Mouse (Mus musculus): ENCODE results near the gene Srp68. TPM values are rescaled to one million over a fixed set of nuclear protein-coding genes. Genes with fewer than 3 reads are reported as not detected.
"Not testable (repeated sequence)": the region's sequence is repeated elsewhere in the genome, so short reads cannot be mapped to it uniquely, and the experiment has no call there.

The Srp68 gene
- total RNA-seq, 2 experiments from 2014 or later: 52.0 to 55.7 TPM

GRCm38 (mm10) chr11:116283982-116284381, 10.0 kb upstream of the Srp68 start:
- DNase-seq (ENCODE audit: low spot score in 2 of 2): no peak

DNA sequence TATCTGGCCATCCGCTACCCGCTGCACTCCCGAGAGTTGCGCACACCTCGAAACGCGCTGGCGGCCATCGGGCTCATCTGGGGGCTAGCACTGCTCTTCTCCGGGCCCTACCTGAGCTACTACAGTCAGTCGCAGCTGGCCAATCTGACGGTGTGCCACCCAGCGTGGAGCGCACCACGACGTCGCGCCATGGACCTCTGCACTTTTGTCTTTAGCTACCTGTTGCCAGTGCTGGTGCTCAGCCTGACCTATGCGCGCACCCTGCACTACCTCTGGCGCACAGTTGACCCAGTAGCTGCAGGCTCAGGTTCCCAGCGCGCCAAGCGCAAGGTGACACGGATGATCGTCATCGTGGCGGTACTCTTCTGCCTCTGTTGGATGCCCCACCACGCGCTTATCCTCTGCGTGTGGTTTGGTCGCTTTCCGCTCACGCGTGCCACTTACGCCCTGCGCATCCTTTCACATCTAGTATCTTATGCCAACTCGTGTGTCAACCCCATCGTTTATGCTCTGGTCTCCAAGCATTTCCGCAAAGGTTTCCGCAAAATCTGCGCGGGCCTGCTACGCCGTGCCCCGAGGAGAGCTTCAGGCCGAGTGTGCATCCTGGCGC, 9.0 kb upstream of the Srp68 start:
- DNase-seq (ENCODE audit: low spot score in 2 of 2): no peak

GRCm38 (mm10) chr11:116282089-116282488, 8.1 kb upstream of the Srp68 start:
- no peak for DNase-seq (ENCODE audit: low spot score in 2 of 2)

DNA sequence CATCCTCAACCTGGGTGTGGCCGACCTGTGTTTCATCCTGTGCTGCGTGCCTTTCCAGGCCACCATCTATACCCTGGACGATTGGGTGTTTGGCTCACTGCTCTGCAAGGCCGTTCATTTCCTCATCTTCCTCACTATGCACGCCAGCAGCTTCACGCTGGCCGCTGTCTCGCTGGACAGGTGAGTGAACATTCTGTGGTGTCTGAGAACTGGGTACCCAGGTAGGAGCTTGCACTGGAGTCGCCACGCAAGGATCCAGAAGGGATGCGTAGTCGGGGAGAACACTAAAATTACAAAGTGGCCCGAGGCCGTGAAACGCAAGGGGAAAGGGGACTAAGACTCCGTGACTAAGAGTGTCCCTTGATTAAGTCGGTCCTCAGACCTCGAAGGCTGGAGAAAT, 7.7 kb upstream of the Srp68 start:
- DNase-seq (ENCODE audit: low spot score in 2 of 2): no peak

GRCm38 (mm10) chr11:116280751-116281663, 7.0 kb upstream of the Srp68 start, which contains the start of gene Galr2:
Galr2 (plus strand) TSS chr11:116280939.
- no peak for DNase-seq (ENCODE audit: low spot score in 2 of 2)

DNA sequence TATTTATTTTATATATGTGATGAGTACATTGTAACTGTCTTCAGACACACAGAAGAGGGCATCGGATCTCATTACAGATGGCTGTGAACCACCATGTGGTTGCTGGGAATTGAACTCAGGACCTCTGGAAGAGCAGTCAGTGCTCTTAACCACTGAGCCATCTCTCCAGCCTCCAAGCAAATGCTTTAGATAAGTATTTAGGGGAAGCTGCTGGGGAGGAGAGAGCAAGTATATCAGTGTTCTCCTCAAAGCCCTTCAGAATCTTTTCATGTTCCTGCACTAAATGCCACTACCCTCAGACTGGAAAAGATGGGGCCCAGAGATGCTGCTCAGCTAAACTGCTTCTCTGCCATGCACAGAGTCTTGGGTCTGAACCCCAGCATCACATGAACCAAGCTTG, 3.2 kb upstream of the Srp68 start:
- DNase-seq (ENCODE audit: low spot score in 2 of 2): not testable (repeated sequence)

GRCm38 (mm10) chr11:116273469-116274044, 460 bp downstream of the Srp68 start:
- no peak for DNase-seq (ENCODE audit: low spot score in 2 of 2)

GRCm38 (mm10) chr11:116272589-116273468, 1.2 kb downstream of the Srp68 start:
- no peak for DNase-seq (ENCODE audit: low spot score in 2 of 2)

DNA sequence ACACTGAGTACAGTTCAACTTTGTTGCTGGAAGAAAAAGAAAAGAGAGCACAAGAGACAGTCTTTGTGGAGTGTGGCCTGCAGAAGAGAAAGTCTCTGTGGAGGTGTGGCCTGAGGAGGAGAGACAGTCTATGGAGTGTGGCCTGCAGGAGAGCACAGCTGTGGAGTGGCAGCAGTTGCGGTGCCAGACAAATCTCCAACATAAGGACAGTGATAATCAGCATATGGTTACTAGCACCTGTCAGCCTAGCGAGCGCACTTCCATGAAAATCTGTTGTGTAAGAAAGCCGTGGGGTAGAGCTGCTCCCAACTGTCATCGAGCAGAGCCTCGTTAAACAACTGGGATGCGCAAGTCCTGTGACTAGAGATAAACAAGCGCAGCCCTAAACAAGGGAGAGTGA, 4.5 kb downstream of the Srp68 start:
- no peak for DNase-seq (ENCODE audit: low spot score in 2 of 2)

- no peak for DNase-seq (ENCODE audit: low spot score in 2 of 2)
Observed at GRCm38 (mm10) chr11:116268313-116268712, 5.7 kb downstream of the Srp68 start.

DNA sequence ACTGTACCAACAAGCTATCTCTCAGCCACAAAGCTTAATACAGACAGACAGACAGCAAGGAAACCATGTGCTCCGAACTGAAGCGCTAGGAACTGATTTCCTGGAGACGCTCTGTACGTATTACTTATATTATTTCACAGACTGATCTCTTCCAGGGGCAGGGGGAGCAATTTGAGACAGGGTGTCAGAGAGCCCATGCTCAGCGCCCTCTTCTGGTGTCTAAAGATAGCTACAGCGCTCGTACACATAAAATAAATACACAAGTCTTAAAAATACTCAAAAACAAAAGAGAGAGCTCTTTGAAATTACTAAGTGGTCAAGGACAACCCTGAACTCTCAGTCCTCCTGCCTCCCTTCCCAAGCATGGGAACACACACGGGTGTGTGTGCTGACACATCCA, 6.4 kb downstream of the Srp68 start:
- DNase-seq (ENCODE audit: low spot score in 2 of 2): no peak

DNA sequence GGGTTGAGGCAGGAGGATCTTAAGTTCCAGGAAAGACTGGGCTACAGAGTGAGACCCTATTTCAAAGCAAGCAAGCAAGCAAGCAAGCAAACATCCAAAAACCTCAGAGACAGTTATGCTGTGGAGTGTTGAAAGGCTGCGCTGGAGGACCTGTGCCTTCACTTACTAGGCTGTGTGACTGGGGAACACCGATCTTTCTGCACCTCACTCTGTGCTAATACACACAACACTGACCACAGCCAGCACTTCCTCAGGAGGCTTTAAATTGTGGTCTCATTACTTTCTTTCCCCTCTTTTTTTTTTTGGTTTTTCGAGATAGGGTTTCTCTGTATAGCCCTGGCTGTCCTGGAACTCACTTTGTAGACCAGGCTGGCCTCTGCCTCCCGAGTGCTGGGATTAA, 8.2 kb downstream of the Srp68 start:
- DNase-seq (ENCODE audit: low spot score in 2 of 2): no peak

GRCm38 (mm10) chr11:116265352-116265751, 8.7 kb downstream of the Srp68 start:
- no peak for DNase-seq (ENCODE audit: low spot score in 2 of 2)

- no peak for DNase-seq (ENCODE audit: low spot score in 2 of 2)
Observed at GRCm38 (mm10) chr11:116260259-116260658, 13.8 kb downstream of the Srp68 start.

DNA sequence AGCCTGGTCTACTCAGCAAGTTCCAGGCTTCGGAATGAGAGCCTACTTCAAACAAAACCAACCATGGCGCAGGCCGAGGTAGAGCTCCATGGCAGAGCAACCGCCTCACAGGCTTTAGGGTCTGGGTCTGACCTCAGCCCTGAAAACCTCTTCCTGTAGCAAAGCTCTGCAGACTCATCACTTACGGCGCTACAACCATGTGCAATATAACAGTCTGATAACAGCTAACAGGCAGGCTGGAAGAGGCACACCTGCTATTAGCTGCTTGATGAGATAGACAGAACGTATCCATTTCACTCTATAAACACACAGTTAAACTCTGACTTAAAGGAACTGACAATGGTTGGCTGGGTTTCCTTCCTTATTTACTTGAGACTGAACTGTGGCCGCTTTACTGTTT, 14.6 kb downstream of the Srp68 start:
- no peak for DNase-seq (ENCODE audit: low spot score in 2 of 2)

DNA sequence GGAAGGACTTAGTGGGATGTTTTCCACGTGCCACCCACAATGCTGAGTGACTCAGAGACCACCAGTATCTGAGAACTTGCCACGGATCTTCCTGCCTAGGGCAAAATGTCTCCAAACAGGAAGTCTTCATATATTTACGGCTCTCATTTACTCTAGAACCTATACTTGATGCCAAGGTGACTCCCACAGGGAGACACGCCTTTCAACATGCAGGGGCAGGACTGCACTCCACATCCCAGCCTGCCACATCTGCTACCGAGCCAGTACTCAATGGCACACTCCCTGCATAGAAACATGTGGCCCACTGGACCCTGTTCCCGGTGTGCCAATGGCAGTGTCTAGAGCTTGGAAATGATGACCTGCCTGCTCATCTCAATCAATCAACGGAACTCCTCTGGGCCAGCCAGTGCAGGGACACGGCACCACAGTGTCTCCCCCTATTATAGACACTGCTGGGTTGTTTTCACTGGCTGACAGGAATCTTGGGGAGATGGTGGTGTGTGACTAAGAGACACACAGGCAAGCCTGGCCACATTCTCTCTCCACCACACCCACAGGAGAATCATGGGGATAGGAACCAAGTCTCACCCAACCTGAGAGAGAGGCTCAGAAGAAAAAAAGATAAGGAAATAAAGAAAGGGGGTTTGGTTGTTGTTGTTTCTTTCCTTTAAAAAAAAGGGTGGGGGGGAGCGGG, 17.9 kb downstream of the Srp68 start:
- no peak for DNase-seq (ENCODE audit: low spot score in 2 of 2)

- DNase-seq (ENCODE audit: low spot score in 2 of 2): no peak
Observed at GRCm38 (mm10) chr11:116255090-116255981, 18.7 kb downstream of the Srp68 start.

DNA sequence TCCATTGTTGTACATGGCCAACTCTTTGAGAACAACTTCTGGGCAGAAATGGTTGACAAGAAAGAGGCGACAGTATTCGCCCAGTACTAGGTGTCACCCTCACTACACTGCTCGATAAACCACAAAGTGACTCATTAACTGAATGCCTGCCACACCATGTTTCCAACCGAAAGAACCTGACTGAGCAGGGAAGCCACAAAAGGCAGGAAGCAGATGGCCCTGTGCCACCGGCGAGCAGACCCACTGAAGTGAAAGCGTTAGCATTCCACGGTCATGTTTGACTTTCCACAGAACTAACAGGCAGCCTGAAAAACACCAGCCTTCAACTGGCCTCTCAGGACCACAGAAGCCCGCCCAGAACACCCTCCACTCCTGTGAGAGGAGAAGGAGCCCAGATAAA, 19.4 kb downstream of the Srp68 start:
- no peak for DNase-seq (ENCODE audit: low spot score in 2 of 2)

DNA sequence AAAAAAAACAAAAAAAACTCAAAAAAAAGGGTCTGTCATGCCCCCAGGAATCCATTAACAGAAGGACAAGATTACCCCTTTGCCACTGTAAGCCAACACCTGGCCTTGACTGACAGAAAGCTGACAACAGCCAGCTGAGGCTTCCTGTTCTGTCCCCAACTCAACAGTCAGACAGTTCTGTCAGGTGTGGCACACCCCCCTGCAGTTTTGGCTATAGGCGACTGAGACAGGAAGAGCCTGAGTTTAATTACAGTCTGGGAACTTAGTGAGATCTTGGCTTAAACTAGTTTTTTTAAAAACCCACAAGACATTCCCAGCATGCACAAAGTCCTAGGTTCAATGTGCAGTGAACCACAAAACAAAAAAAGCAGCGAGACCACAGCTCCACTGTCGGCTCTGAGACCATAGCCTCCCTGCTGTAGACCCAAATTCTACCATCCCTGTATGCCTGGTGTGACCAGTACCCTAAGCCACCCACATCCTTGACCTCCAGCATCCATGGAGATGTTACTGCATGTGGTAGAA, 20.9 kb downstream of the Srp68 start:
- no peak for DNase-seq (ENCODE audit: low spot score in 2 of 2)

All from layer of hippocampus, postnatal 14 days (tissue).